Mouse (Mus musculus): Measurements from ENCODE around the gene Asb3. TPM values are rescaled to one million over a fixed set of nuclear protein-coding genes. Genes with fewer than 3 reads are reported as not detected.
"Not testable (repeated sequence)": the region's sequence is repeated elsewhere in the genome, so short reads cannot be mapped to it uniquely, and the experiment has no call there.

Asb3 gene
- total RNA-seq, 2 experiments from 2014 or later, result 15.7 to 17.9 TPM

DNA sequence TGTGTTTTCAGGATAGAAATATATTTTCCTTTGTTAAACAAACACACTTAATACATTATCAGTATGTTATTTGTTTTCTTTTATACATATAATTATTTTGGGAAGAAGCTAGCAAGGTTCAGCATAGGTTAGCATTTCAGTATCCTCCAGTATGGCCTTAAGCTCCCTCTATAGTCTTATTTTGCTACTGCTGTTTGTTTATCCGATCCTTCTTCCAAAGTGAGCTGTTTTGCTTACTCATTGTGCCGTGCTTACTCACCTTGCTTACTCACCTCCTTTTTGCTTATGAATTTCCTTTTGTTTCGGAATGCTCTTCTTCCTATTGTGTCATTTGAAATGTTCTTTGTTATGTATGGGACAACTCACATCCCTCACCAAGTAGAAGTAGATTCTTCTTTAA lies 111.5 kb downstream of the Asb3 start:
- no peak for DNase-seq (ENCODE audit: low spot score in 2 of 2)
- intact Hi-C loops (cut with DNase I), result no loop called here

DNA sequence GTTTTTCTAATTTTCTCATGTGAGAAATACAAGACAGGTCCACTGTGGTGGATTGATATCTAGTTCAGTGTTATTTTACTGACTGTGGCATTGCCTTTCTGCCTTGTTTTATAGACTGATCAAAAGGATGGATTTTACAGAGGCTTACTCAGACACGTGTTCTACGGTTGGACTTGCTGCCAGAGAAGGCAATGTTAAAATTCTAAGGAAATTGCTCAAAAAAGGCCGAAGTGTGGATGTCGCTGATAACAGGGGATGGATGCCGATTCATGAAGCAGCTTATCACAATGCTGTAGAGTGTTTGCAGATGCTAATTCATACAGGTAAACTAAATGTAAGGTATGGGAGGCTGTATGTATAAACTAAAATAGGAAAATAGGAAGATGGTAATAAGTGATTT lies 113.0 kb downstream of the Asb3 start:
- intact Hi-C loops (cut with DNase I), result no loop called here
- DNase-seq (ENCODE audit: low spot score in 2 of 2), result no peak

DNA sequence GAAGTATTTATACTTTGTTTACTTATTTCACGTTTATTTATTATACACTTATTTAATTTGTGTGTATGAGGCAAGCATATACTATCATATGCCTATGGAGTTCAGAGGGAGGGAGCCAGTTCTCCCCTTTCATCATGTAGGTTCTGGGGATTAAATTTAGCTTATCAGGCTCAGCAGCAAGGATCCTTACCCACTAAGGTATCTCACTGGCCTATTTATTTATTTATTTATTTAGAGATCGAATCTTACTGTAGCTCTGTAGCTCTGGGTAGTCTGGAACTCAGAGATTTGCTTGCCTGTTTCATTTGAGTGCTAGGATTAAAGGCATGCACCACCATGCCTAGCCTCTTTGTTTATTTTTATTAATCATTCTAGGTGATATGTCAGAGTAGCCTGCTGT lies 113.5 kb downstream of the Asb3 start:
- no peak for DNase-seq (ENCODE audit: low spot score in 2 of 2)
- intact Hi-C loops (cut with DNase I), result no loop called here

DNA sequence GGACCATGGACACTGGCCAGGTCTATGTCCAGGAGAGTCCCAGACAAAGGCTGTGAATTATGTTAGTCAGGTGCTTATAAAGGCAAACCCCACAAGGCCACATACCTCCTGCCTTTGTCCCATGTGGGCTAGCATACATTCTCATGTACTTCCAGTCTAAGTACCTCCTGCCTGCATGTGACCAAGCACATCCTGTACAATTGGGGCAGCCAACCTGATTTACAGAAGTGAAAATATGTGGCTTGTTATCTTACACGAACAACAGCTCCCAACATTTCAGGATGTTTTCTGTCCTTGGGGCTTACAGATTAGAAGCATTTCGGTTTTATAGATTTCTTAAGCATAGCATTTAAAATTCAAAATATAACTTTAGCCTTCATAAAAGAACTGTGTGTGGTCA lies 114.8 kb downstream of the Asb3 start:
- DNase-seq (ENCODE audit: low spot score in 2 of 2), result no peak
- intact Hi-C loops (cut with DNase I), result no loop called here

DNA sequence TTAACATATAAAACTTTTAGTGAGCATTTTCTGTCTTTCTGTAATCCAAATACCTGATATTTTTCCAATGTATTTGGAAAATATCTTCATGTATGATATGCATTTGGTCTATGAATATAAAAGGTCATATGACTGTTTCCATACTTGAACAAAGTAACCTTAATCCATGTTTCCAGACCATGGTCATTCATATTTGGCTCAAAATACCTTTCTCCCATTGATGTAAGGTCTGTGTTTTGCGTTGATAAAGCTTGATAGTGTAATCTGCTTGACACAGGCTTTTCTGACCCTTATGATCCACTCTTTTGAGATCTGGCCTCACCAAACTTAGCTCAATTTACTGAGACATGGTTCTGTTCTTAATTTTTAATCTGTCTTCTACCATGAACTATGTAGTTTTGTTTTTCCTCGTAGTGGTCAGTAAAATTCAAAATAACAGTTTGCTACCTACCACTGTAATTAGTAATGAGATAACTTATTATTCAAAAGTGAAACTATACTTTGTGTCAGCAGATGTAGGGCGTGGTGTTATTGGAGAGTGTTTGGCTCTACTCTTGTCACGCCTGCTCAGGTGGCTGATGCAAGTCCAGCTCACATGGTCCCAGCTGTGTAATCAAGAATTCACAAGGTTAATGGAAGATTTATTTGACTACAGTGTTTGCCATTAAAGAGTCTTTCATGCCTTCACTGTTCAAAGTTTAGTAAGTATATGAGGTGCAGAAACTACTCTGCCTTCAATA lies 116.1 kb downstream of the Asb3 start:
- intact Hi-C loops (cut with DNase I), result no loop called here

DNA sequence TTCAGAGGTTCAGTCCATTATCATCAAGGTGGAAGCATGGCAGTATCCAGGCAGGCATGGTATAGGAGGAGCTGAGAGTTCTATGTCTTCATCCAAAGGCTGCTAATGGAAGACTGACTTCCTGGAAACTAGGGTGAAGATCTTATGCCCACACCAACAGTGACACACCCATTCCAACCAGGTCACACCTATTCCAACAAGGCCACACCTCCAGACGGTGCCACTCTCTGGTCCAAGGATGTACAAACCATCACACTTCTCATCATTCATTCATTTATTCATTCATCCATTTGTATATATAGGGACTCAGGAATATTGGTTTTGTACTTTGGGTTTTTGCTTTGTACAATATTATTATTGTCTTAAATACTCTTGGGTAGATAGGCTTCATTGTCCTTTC lies 124.5 kb downstream of the Asb3 start:
- intact Hi-C loops (cut with DNase I); DNase-seq (ENCODE audit: low spot score in 2 of 2): not testable (repeated sequence)

More for the DNA sequence above, 116.1 kb downstream of the Asb3 start:
- no peak for DNase-seq (ENCODE audit: low spot score in 2 of 2)

DNA sequence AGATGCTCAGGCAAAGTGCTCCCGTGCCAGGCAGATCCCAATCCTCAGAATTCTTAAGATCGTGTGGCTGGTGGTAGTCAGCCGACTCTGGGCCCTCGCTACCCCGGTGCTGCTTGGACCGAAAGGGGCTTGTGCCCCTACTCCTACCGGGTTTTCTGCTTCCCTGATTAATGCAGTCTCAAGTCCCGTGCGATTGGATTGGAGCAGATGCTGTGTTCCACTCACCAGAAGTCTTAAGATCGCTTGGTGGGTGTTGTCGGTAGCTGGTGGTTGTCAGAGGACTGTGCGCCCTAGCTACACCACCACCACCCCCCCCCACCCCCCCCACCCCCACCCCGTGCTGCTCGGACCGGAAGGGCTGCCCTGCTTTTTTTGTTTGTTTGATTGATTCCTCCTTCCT lies 132.2 kb downstream of the Asb3 start:
- intact Hi-C loops (cut with DNase I); DNase-seq (ENCODE audit: low spot score in 2 of 2): not testable (repeated sequence)

DNA sequence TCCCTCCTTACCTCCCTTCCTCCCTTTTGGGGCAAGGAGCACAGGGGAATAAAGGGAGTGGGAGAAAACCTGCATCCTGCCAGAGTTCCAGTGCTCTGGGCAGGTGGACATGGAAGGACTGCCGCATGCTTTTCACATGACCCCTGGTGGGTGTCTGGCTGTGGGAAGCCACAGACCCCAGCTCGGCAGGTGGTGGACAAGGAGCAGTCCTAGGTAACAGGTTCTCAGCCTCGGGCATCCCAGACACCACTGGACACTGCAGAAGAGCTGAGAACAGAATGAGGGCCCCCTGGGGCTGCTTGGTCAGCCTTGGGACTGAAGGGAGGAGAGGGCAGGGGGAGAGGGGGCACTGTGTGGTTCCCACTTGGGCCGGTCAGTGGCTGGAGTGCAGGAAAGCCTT lies 149.7 kb downstream of the Asb3 start:
- intact Hi-C loops (cut with DNase I), result no loop called here
- no peak for DNase-seq (ENCODE audit: low spot score in 2 of 2)

DNA sequence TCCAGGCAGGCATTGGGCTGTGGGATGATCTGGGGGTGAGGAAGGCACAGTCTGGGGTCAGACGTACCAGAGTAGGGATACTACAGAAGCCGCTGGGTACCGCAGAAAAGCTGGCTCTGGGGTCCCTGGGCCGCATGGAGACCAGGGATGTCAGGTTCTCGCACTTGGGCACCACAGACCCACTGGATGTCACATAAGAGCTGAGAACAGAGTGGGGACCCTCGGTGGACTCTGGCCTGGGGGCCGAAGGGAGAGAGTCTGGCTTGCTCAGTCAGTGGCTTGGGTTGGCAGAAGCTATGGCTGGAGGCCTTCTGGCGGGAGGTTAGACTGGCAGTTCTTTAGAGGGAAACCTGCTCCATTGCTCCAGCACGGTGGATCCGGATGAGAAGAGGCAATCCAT lies 204.8 kb downstream of the Asb3 start:
- intact Hi-C loops (cut with DNase I), result no loop called here
- DNase-seq (ENCODE audit: low spot score in 2 of 2), result no peak

DNA sequence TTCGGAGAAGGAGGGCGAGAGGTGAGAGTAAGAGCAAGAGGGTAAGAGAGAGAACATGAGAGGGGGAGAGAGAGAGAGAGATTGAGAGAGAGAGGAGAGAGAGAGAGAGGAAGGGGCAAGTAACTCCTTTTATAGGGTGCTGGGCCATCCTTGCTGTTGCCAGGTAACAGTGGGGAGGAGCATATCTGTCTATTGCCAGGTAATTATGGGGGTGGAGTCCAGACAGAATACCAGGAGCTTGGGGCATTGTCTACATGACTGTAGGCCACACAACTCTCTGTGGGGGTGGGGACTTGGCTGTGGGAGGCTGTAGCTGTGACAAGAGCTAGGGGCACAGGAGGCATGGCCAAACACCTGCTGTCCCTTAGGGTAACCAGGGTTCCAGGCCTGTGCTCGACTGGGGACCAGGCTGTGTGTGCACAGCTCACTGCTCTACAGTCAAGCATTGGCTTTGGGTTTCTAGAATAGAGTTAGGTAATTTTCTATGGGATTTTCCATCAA lies 205.3 kb downstream of the Asb3 start:
- intact Hi-C loops (cut with DNase I), result no loop called here
- no peak for DNase-seq (ENCODE audit: low spot score in 2 of 2)

DNA sequence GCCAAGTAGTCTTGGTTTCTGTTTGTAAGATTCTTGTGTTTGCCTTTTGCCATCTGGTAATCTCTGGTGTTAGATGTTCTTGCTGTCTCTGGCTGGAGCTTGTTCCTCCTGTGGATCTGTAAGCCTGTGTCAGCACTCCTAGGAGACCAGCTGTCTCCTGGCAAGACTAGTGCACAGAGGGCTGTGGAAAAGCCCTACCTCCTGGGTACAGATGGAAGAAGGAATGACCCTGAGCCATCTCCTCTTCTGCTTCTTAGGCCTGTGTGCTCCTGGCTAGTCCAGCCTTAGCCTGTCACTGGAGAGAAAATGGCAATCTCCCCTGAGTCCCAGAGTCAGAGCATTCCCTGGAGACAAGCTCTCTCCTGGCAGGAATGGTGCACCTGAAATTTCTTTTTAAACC lies 214.3 kb downstream of the Asb3 start:
- intact Hi-C loops (cut with DNase I); DNase-seq (ENCODE audit: low spot score in 2 of 2): not testable (repeated sequence)

DNA sequence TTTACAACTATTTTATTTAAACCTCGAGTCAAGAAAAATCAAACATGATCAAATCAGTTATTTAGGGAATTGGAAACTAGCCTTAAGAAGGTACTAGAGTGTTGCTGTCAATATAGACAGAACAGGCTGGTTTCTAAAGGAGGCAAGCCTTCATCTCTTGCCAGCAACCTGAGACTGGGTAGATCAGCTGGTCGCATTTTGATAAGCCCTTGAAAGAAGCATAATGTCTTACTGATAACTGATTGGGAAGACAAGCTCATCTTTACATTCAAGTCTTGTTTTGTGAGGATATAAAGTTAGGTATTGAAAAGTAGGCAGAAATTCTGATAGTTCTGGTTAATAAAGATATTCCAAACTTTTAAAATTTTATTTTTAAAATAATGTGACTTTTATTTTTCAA lies 217.0 kb downstream of the Asb3 start:
- no peak for DNase-seq (ENCODE audit: low spot score in 2 of 2)
- intact Hi-C loops (cut with DNase I), result no loop called here

DNA sequence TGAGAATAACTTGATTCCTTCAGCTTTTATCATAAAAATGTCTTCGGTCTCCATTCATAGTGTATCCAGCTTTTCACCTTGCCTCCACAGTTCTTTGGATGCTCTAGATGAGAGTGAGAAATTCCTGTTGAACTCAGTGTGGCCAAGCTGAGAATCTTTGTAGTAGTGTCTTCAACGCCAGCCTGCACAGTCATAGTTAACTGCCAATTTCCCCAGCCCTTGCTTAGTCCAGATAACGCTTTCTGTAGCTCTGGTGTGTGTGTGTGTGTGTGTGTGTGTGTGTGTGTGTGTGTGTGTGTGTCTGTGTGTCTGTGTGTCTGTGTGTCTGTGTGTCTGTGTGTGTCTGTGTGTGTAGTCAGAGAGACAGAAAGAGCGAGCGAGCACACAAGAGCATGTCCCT lies 220.1 kb downstream of the Asb3 start:
- intact Hi-C loops (cut with DNase I), result no loop called here
- DNase-seq (ENCODE audit: low spot score in 2 of 2), result no peak

DNA sequence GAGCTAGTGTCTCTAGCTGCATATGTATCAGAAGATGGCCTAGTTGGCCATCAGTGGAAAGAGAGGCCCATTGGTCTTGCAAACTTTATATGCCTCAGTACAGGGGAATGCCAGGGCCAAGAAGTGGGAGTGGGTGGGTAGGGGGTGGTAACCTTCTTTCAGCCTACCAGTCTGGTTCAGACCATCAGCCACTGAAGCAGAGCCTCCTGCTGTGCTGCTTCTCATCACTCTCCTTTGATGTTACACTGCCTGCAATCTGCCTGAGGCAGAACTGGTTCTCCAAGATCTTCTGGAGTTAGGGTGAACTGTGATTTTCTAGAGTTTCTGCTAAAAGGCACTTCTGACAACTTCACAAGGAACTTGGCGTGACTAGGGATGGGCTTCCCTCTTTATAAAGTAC lies 241.7 kb downstream of the Asb3 start:
- intact Hi-C loops (cut with DNase I); DNase-seq (ENCODE audit: low spot score in 2 of 2): not testable (repeated sequence)

DNA sequence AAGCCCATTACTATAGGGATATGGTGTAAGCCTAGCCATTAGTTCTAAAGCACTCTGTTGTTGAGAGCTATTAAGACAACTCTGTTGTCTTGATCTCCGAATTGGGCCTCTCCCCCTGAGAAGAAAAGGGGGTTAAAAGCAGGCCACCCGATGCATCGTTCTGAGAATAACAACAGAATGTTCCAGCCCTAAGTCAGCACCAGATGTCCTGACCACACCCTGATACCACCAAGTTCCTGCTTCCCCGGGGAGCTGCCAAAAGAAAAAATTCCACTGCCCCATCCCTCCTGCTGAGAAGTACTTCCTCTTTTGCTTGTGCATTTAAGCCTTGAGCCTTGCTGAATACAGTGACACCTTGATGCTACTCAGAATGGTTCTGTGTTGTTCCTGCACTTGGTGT lies 248.5 kb downstream of the Asb3 start:
- intact Hi-C loops (cut with DNase I); DNase-seq (ENCODE audit: low spot score in 2 of 2): not testable (repeated sequence)

DNA sequence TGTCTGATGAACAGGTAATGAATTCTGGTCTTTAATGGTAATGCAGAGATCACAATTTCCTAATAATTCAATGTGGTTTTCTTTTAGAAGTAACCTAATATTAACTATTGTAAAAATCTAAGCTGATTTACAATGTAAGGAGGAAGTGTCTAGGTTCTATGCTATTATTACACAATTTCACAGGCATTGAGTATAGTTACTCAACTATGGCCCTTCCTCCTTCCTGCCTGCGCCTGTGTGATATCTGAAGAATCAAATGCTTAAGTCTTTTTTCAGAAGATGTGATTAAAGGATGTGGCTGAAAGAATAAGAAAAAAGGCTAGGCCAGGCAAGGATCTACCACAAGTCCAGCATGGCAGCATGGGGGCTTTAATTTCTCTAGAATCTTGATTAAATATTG lies 249.6 kb downstream of the Asb3 start:
- intact Hi-C loops (cut with DNase I); DNase-seq (ENCODE audit: low spot score in 2 of 2): not testable (repeated sequence)

DNA sequence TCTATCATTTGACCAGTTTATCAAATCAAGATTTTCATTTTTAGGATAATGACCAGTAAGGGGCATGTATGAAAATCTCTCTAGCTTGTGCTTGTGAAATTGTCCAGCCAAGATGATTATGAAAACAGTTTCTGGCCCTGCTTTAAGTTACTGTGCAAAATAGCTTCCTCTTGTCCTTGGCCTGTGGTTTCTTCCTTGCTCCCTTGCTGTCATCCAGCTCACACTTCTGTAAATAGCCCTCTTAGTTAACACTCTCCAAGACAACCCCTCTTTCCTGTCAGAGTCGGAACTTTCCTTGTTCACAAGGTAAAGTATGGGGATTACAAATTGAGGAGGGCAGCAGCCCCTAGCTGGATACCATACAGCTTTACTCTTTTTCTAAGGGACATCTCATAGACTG lies 253.2 kb downstream of the Asb3 start:
- DNase-seq (ENCODE audit: low spot score in 2 of 2); intact Hi-C loops (cut with DNase I): not testable (repeated sequence)

Other genes starting within 250 kb of the Asb3 start
- 10 to 100 TPM; 26.7 to 28.7 TPM for gene Acyp2, start 235.8 kb upstream of the Asb3 start, total RNA-seq (2021)
- 10 to 100 TPM; 41.7 to 51.1 TPM for gene Psme4, start 113.7 kb upstream of the Asb3 start, total RNA-seq (2021)
- gene Gpr75, start 58 bp upstream of the Asb3 start, total RNA-seq (2021), result 10 to 100 TPM; 11.1 to 11.2 TPM
- 10 to 100 TPM; 56.9 to 61.0 TPM for gene Erlec1, start 68.9 kb downstream of the Asb3 start, total RNA-seq (2021)
- 10 to 100 TPM; 15.6 to 19.0 TPM for gene Chac2, start 100.9 kb downstream of the Asb3 start, total RNA-seq (2021)

All from left cerebral cortex, postnatal 25 days (tissue).